Mouse (Mus musculus) layer of hippocampus, adult 6 months (tissue): Measurements from ENCODE around the gene Clcn5. TPM values are rescaled to one million over a fixed set of nuclear protein-coding genes. Genes with fewer than 3 reads are reported as not detected.

ENCODE experiments used
- long read RNA-seq, 2 experiments: library from polyadenylated mRNA; unstranded; transcript quantifications; one replicate each; pipeline ENCODE4 v2.0.0; 2019 to 2020
- microRNA-seq: library from miRNA; unstranded; fragments of <30 nt; microRNA quantifications from one replicate; pipeline ENCODE4 v1.2.0, GENCODE M21; 2020
- polyA plus RNA-seq: library from polyadenylated mRNA; unstranded; fragments of <200 nt; fragmentation: Nextera tagmentation; gene quantifications from 2 replicates; pipeline ENCODE4 v1.2.3, GENCODE M21; 2021

Clcn5 gene
- polyA plus RNA-seq = 1.2 and 1.5 TPM in 2 replicates
- long read RNA-seq, experiment 1, partial matches to known transcripts = 1 of 2 reads
- long read RNA-seq, experiment 1, other reads (novel, unspliced or antisense) = 1 of 2 reads
- long read RNA-seq, experiment 2, full-length matches to known transcripts = 4 of 10 reads
- long read RNA-seq, experiment 2, partial matches to known transcripts = 1 of 10 reads
- long read RNA-seq, experiment 2, other reads (novel, unspliced or antisense) = 5 of 10 reads

DNA sequence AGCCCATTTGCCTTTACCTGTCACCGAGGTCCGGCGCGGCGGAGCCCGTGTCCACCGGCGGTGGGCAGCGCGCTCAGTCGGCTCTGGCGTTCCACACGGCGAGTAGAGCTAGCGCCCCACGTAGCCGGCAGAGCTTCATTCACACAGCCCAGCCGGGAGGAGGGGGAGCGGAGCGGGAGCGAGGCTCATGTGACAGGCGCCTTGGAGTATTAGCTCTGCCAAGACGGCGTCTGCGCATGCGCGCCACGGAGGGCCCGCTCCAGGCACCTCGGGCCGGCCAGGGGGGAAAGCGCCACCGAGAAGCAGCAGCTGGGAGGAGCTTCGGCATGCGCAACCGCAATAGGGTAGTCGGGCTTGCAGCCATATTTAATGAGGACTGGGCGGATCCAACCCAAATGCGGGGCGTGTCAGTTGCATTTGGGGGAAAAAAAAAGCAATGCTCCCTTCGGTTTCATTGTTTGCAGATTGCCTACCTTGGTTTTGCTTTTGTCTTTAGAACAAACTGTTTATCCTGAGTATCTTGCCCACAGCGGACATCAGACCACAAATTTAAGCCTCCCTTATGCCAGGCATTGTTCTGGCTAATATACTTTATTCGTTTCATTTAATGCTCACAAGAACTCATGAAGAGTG is at the start of gene Clcn5:
TSS of gene Clcn5 (minus strand) at position 270 of the 633 bp plus-strand sequence.

Small RNA genes lying within 50 kb of the gene (microRNA-seq; reads per million reads assigned to microRNA genes)
- gene Mir188 (221 reads per million, percentile 66 among the genes with 10 or more reads in this experiment), gene Mir362 (15.5 reads per million, percentile 38 among the genes with 10 or more reads in this experiment), gene Mir500 (142 reads per million, percentile 62 among the genes with 10 or more reads in this experiment), gene Mir501 (380 reads per million, percentile 72 among the genes with 10 or more reads in this experiment), gene Mir532 (786 reads per million, percentile 78 among the genes with 10 or more reads in this experiment)

Other genes with a start within 250 kb of the Clcn5 start
- gene Usp27x, start 56.5 kb upstream of the Clcn5 start, polyA plus RNA-seq = 0.87 and 1.2 TPM in 2 replicates